Mouse (Mus musculus) intestine, embryonic 16.5 days (tissue): ENCODE data around the gene Wtip. TPM values are rescaled to one million over a fixed set of nuclear protein-coding genes. Genes with fewer than 3 reads are reported as not detected.
"Not testable (repeated sequence)": the region's sequence is repeated elsewhere in the genome, so short reads cannot be mapped to it uniquely, and the experiment has no call there.

Experiments used
- ATAC-seq: fragments of 200-750 bp; cut with Nextera tagmentation; 2 replicates; pipeline ENCODE4 v1.8.0; 2017; ENCODE audit warnings: moderate TSS enrichment, moderate library complexity
- H3K27ac ChIP-seq: fragments of 300-500 bp; sonication (generic); 2 replicates; pipeline ENCODE4 v1.5.1; 2014; ENCODE audit warnings: mild to moderate bottlenecking, low read length
- H3K27me3 ChIP-seq: fragments of 300-500 bp; sonication (generic); replicated peaks from 2 replicates; pipeline ENCODE4 v1.6.1; 2014; ENCODE audit warnings: low read length, control low read depth, mixed read lengths; ENCODE audit not compliant: control insufficient read depth, insufficient read depth
- H3K36me3 ChIP-seq: fragments of 300-500 bp; sonication (generic); 2 replicates; pipeline ENCODE4 v1.6.1; 2014; ENCODE audit warnings: low read length, control low read depth; ENCODE audit not compliant: control insufficient read depth, insufficient read depth
- H3K4me1 ChIP-seq: fragments of 300-500 bp; sonication (generic); 2 replicates; pipeline ENCODE4 v1.6.1; 2014; ENCODE audit warnings: low read length, control low read depth, mixed read lengths; ENCODE audit not compliant: control insufficient read depth, insufficient read depth
- H3K4me2 ChIP-seq: fragments of 300-500 bp; sonication (generic); 2 replicates; pipeline ENCODE4 v1.6.1; 2014; ENCODE audit warnings: low read depth, low read length, control low read depth
- H3K4me3 ChIP-seq: fragments of 300-500 bp; sonication (generic); 2 replicates; pipeline ENCODE4 v1.5.1; 2014; ENCODE audit warnings: mild to moderate bottlenecking, low read length
- H3K9ac ChIP-seq: fragments of 300-500 bp; sonication (generic); 2 replicates; pipeline ENCODE4 v1.6.1; 2014; ENCODE audit warnings: low read depth, low read length
- H3K9me3 ChIP-seq: fragments of 300-500 bp; sonication (generic); 2 replicates; pipeline ENCODE4 v1.6.1; 2016; ENCODE audit warnings: low read length, control low read depth; ENCODE audit not compliant: control insufficient read depth
- WGBS: fragments of 180-500 bp; shearing (Covaris S2); extraction: QIAGEN DNeasy Blood & Tissue Kit; methylation state at CpG from one replicate; pipeline ENCODE4 v1.1.7; 2014; 5-methylcytosine and 5-hydroxymethylcytosine counted together
- polyA plus RNA-seq: library from polyadenylated mRNA; unstranded; fragments of >200 nt; fragmentation: Nextera tagmentation; extraction: Ambion mirVana; gene quantifications from 2 replicates; pipeline ENCODE4 v1.2.1, GENCODE M21; 2015

Wtip gene
- polyA plus RNA-seq, 1 experiment from 2014 or later, result 3.4 TPM

- not testable (repeated sequence) for H3K4me3 ChIP-seq, H3K9me3 ChIP-seq, H3K27me3 ChIP-seq, H3K4me2 ChIP-seq, H3K27ac ChIP-seq, H3K9ac ChIP-seq, H3K36me3 ChIP-seq, H3K4me1 ChIP-seq
- peak; percentile 74 for ATAC-seq
- 74% methylated on average over 5 of the region's 5 CpGs for WGBS
Observed at GRCm38 (mm10) chr7:34068132-34068531, 64.9 kb downstream of the Wtip start.

Other genes starting within 250 kb of the Wtip start
- not detected in 2 replicates for gene Scgb2b26, start 188.2 kb downstream of the Wtip start, polyA plus RNA-seq
- not detected in 2 replicates for gene Scgb2b27, start 119.3 kb downstream of the Wtip start, polyA plus RNA-seq
- not detected in 2 replicates for gene Scgb1b27, start 111.8 kb downstream of the Wtip start, polyA plus RNA-seq
- gene Scgb1b30, start 37.8 kb downstream of the Wtip start, polyA plus RNA-seq, result not detected in 2 replicates
- 126 and 144 TPM in 2 replicates for gene Uba2, start 36.3 kb upstream of the Wtip start, polyA plus RNA-seq
- 50.6 and 63.3 TPM in 2 replicates for gene Pdcd2l, start 63.4 kb upstream of the Wtip start, polyA plus RNA-seq
- gene Gpi1, start 97.1 kb upstream of the Wtip start, polyA plus RNA-seq, result 448 and 487 TPM in 2 replicates
- gene Gm6096, start 117.8 kb upstream of the Wtip start, polyA plus RNA-seq, result not detected in 2 replicates
- 22.7 and 23.5 TPM in 2 replicates for gene 4931406P16Rik, start 180.3 kb upstream of the Wtip start, polyA plus RNA-seq